Mouse (Mus musculus): ENCODE data around the gene Olfr615. TPM values are rescaled to one million over a fixed set of nuclear protein-coding genes. Genes with fewer than 3 reads are reported as not detected.

Olfr615 gene
- polyA plus RNA-seq (2021; fragmentation: Nextera tagmentation) = not detected in 2 replicates
- long read RNA-seq, experiment 1 = 0 reads
- long read RNA-seq, experiment 2 = 0 reads

DNA sequence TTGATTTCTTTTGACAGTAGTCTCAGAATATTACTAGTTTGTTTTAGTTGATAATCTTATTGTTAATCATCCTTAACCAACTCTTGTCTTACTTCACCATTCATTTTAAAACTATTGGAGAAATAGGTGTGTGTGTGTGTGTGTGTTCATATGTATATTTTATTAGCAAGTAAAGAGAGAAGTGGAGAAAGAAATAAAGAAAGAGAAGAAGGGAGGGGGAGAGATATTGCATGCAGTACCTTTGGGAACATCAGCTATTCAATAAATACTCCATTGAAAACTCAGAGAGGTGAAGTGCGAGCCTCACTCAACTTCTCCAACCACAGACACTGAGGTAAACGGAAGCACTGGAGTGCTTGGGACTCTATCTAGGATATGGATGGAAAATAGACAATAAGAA lies at the start of gene Olfr615:
Gene Olfr615 (plus strand): TSS at position 301 of the 400 bp plus-strand sequence.

DNA sequence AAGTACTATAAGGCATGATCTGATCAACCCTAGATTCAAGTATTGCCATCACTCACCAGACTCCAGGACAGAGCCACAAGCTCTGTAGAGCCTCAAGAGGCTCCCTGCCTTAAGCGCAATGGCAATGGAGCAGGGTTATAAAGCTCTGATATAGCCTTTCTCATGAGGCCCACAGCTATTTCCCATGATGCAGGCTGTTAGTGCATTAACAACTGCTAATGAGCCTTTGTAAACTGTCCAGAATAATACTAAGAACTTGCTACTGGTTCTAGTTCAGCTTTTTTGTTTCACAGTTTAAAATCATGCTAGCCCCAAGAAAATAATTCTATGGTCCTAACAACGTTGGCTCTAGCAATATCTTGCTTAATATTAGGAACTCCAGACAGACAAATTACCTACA lies 43.9 kb upstream of the Olfr615 start, which contains the start of gene Olfr610:
Gene Olfr610 (minus strand): TSS at position 101 of the 400 bp plus-strand sequence.

DNA sequence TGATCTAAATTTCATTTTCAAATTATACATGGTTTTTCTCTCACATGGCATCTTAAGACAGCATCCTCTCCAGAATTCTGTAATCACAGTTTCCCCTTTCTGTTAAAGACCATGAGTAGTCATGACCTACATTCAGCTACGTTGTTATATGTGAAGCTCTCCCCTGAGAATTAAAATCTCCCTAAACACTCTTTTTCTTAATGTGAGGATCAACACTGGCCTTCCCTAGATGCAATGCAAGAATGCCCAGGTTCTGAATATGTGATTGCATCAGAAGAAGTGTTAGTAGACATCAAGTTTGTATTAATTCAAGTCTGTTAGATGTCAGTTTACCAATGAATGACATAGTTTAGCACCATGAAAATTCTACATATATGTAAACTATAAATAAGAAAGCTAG lies 35.1 kb upstream of the Olfr615 start, which contains the start of gene Olfr611:
Gene Olfr611 (minus strand): TSS at position 101 of the 400 bp plus-strand sequence.

DNA sequence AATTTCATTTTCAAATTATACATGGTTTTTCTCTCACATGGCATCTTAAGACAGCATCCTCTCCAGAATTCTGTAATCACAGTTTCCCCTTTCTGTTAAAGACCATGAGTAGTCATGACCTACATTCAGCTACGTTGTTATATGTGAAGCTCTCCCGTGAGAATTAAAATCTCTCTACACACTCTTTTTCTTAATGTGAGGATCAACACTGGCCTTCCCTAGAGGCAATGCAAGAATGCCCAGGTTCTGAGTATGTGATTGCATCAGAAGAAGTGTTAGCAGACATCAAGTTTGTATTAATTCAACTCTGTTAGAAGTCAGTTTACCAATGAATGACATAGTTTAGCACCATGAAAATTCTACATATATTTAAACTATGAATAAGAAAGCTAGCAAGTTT lies 13.3 kb upstream of the Olfr615 start, which contains the start of gene Olfr612:
Gene Olfr612 (minus strand): TSS at position 101 of the 400 bp plus-strand sequence.

DNA sequence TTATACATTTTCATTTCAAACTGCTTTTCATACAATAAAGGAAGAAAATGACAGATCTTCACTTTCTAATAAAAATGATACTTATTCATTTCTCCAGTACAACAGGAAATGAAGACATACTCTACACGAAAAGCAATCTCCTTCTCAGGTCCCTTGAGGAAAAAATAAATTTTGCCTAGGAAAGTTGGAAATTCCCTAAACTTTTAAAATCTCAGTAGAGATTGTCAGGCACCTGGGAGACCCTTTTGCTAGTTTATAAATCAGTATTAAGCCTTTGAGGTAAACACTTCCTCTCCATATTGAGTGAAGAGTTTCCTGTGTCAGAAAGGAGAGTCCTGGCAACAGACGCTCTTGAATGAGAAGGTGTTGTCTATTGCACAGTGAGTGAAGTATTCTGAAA lies 8.1 kb upstream of the Olfr615 start, which contains the start of gene Olfr613:
Gene Olfr613 (plus strand): TSS at position 301 of the 400 bp plus-strand sequence.

DNA sequence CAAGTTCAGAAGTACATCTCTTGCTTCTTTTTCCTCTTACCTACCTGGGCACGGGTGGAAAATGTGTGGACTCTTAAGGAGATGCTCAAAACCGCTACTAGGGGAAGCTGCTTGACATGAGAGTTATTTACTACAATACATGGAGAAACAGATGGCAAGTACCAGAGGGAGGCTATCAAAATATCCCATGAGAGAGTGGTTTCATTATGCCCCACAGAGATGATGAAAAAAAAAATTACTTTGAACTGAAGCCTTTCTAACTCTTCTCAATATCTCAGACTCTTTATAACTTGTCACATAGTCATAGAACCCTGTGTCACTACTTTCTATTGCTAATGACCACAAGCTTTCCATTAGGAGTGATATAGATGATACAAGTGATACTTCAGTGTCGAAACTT lies 13.2 kb downstream of the Olfr615 start, which contains the start of gene Olfr616:
Gene Olfr616 (minus strand): TSS at position 101 of the 400 bp plus-strand sequence.

DNA sequence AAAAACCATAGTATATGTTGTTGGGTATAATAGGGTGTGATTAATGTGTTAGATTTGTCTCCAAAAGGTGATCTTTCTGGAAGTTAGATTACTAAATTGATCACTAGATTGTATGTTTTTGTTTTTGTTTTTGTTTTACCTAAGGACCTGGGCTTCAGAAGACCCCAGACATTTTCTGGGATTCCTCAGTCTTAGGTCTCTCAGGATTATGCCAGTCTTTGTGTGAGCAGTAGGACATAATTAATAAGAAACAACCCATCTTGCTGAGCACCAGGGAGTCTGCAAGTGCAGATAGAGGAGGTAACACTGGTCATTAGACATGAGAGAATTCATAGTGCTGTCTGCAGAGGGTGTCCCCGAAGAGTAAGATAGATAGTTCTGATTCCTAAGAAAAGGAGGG lies 16.9 kb downstream of the Olfr615 start, which contains the start of gene Olfr617:
Gene Olfr617 (plus strand): TSS at position 301 of the 400 bp plus-strand sequence.

DNA sequence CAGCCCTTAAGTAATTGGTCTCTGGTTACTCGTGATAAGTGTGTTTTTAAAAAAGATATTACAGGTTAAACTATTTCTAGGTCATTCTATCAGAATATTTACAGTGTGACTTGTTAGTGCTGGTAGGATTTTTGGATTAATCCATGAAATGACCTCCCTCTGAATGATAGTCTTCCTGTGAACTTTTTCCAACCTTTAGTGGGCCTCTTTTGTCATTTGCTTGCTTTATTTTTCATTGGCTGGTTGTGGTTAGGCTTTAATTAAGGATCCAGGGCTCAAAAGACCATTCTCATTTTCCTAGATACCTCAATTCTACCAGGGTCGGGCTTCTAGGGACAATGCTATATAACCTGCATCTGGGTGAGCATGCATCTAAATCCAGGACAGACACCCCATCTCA lies 33.9 kb downstream of the Olfr615 start, which contains the start of gene Olfr618:
Gene Olfr618 (plus strand): TSS at position 301 of the 400 bp plus-strand sequence.

DNA sequence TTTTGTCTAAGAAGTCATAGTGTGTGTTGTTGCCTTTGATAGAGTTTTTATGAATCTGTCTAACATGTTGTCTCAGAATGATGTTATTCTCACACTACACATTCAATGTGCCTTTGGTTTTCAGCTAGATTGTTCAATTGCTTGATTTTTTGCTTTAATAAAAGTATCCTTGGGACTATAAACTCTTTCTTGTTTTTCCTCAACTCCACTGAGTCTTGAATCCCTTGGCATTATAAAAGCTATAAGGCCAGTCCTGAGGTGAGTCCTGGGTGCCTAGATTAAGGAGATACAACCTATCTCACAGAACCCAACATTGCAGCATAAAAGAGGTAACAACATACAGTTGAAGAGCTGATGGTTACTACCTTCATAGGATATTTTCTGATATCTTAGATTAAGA lies 44.4 kb downstream of the Olfr615 start, which contains the start of gene Olfr619:
Gene Olfr619 (plus strand): TSS at position 301 of the 400 bp plus-strand sequence.

DNA sequence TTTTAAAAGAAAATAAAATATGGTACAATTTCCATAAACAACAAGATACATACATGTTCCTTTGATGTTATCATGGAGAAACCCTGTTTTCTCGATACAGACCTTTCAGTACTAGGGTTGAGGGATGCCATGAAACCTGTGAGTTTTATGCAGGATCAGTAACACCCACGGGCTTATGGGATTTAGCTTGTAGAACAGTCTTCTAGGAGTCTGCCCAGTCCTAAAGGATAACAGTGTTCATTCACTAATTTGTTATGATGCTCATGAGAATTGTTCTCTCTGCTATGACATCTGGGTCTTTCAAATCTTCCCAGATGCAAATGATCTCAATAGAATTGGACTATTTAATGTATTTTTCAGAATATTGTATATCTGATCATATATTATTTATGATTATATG lies 56.6 kb downstream of the Olfr615 start, which contains the start of gene Olfr620:
Gene Olfr620 (minus strand): TSS at position 101 of the 400 bp plus-strand sequence.

Small RNA genes within 50 kb of the gene (microRNA-seq; reads per million reads assigned to microRNA genes)
- not detected for gene Gm26506

Other genes with a start within 250 kb of the Olfr615 start
- gene Olfr597, start 239.8 kb upstream of the Olfr615 start, polyA plus RNA-seq (2021; fragmentation: Nextera tagmentation) = not detected in 2 replicates
- not detected in 2 replicates for gene Olfr598, start 232.5 kb upstream of the Olfr615 start, polyA plus RNA-seq (2021; fragmentation: Nextera tagmentation)
- not detected in 2 replicates for gene Olfr599, start 220.2 kb upstream of the Olfr615 start, polyA plus RNA-seq (2021; fragmentation: Nextera tagmentation)
- not detected in 2 replicates for gene Olfr600, start 206.4 kb upstream of the Olfr615 start, polyA plus RNA-seq (2021; fragmentation: Nextera tagmentation)
- gene Olfr601, start 193.4 kb upstream of the Olfr615 start, polyA plus RNA-seq (2021; fragmentation: Nextera tagmentation) = not detected in 2 replicates
- gene Olfr603, start 169.9 kb upstream of the Olfr615 start, polyA plus RNA-seq (2021; fragmentation: Nextera tagmentation) = not detected in 2 replicates
- gene Usp17lc, start 141.0 kb upstream of the Olfr615 start, polyA plus RNA-seq (2021; fragmentation: Nextera tagmentation) = not detected in 2 replicates
- not detected in 2 replicates for gene Olfr605, start 110.6 kb upstream of the Olfr615 start, polyA plus RNA-seq (2021; fragmentation: Nextera tagmentation)
- not detected in 2 replicates for gene Olfr606, start 107.0 kb upstream of the Olfr615 start, polyA plus RNA-seq (2021; fragmentation: Nextera tagmentation)
- gene Olfr607, start 91.9 kb upstream of the Olfr615 start, polyA plus RNA-seq (2021; fragmentation: Nextera tagmentation) = not detected in 2 replicates
- gene Olfr608, start 86.2 kb upstream of the Olfr615 start, polyA plus RNA-seq (2021; fragmentation: Nextera tagmentation) = not detected in 2 replicates
- gene Olfr609, start 58.0 kb upstream of the Olfr615 start, polyA plus RNA-seq (2021; fragmentation: Nextera tagmentation) = not detected in 2 replicates
- gene Olfr610, start 44.0 kb upstream of the Olfr615 start, polyA plus RNA-seq (2021; fragmentation: Nextera tagmentation) = not detected in 2 replicates
- gene Olfr611, start 35.2 kb upstream of the Olfr615 start, polyA plus RNA-seq (2021; fragmentation: Nextera tagmentation) = not detected in 2 replicates
- gene Olfr612, start 13.4 kb upstream of the Olfr615 start, polyA plus RNA-seq (2021; fragmentation: Nextera tagmentation) = not detected in 2 replicates
- gene Olfr613, start 8.0 kb upstream of the Olfr615 start, polyA plus RNA-seq (2021; fragmentation: Nextera tagmentation) = not detected in 2 replicates
- gene Olfr616, start 13.1 kb downstream of the Olfr615 start, polyA plus RNA-seq (2021; fragmentation: Nextera tagmentation) = not detected in 2 replicates
- gene Olfr617, start 17.0 kb downstream of the Olfr615 start, polyA plus RNA-seq (2021; fragmentation: Nextera tagmentation) = not detected in 2 replicates
- gene Olfr618, start 34.0 kb downstream of the Olfr615 start, polyA plus RNA-seq (2021; fragmentation: Nextera tagmentation) = not detected in 2 replicates
- not detected in 2 replicates for gene Olfr619, start 44.5 kb downstream of the Olfr615 start, polyA plus RNA-seq (2021; fragmentation: Nextera tagmentation)
- gene Olfr620, start 56.5 kb downstream of the Olfr615 start, polyA plus RNA-seq (2021; fragmentation: Nextera tagmentation) = not detected in 2 replicates
- gene Olfr622, start 86.6 kb downstream of the Olfr615 start, polyA plus RNA-seq (2021; fragmentation: Nextera tagmentation) = not detected in 2 replicates
- not detected in 2 replicates for gene Olfr623, start 107.6 kb downstream of the Olfr615 start, polyA plus RNA-seq (2021; fragmentation: Nextera tagmentation)
- not detected in 2 replicates for gene Olfr624, start 115.1 kb downstream of the Olfr615 start, polyA plus RNA-seq (2021; fragmentation: Nextera tagmentation)
- not detected in 2 replicates for gene Olfr625-ps1, start 126.6 kb downstream of the Olfr615 start, polyA plus RNA-seq (2021; fragmentation: Nextera tagmentation)
- not detected in 2 replicates for gene Olfr243, start 158.6 kb downstream of the Olfr615 start, polyA plus RNA-seq (2021; fragmentation: Nextera tagmentation)
- gene Olfr628, start 174.3 kb downstream of the Olfr615 start, polyA plus RNA-seq (2021; fragmentation: Nextera tagmentation) = not detected in 2 replicates
- gene Olfr629, start 188.9 kb downstream of the Olfr615 start, polyA plus RNA-seq (2021; fragmentation: Nextera tagmentation) = not detected in 2 replicates
- gene Olfr630, start 201.3 kb downstream of the Olfr615 start, polyA plus RNA-seq (2021; fragmentation: Nextera tagmentation) = not detected in 2 replicates
- not detected in 2 replicates for gene Olfr69, start 215.5 kb downstream of the Olfr615 start, polyA plus RNA-seq (2021; fragmentation: Nextera tagmentation)
- gene Olfr68, start 223.6 kb downstream of the Olfr615 start, polyA plus RNA-seq (2021; fragmentation: Nextera tagmentation) = not detected in 2 replicates
- gene Olfr67, start 235.7 kb downstream of the Olfr615 start, polyA plus RNA-seq (2021; fragmentation: Nextera tagmentation) = not detected in 2 replicates

All from layer of hippocampus, adult 6 months (tissue).